Mouse (Mus musculus): ENCODE measurements around the gene Hoxa6. TPM values are rescaled to one million over a fixed set of nuclear protein-coding genes. Genes with fewer than 3 reads are reported as not detected.

The Hoxa6 gene
- polyA plus RNA-seq (2017; shearing (Covaris generic)) = not detected

DNA sequence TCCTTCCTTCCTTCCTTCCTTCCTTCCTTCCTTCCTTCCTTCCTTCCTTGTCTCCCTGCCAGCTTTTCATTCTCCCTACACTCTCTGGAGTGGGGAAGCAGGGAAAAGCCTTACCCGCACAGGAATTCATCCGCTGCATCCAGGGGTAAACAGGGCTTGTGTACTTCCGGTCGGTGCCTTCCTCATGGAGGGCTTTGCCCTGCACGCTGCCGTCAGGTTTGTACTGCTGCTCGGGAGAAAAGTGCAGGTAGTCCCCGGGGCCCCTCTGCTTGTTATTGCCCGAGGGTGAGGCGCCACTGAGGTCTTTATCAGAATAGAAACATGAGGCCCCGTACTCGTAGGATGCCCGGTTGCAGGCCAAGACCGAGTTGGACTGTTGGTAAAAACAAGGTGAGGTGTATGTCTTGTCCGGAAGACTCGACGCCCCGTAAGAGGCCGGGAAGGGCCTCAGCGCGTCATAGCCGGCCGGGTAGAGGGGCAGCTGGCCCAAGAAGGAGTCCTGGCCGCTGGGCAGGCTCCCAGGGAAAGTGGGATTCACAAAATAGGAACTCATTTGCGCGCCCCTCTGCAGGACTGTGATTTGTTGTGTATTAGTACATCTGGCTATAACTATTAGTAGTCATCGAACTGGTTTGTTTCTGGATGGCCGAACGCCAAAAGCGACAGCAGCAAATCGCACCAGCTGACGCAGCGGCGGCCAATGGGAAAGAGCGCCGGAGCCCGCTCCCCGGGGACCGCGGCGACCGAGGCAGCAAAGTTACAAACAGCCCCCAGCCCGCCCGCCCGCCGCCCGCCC is at the start of gene Hoxa6:
Gene Hoxa6, minus strand, starts transcription at position 651 of the 796 bp plus-strand sequence.

DNA sequence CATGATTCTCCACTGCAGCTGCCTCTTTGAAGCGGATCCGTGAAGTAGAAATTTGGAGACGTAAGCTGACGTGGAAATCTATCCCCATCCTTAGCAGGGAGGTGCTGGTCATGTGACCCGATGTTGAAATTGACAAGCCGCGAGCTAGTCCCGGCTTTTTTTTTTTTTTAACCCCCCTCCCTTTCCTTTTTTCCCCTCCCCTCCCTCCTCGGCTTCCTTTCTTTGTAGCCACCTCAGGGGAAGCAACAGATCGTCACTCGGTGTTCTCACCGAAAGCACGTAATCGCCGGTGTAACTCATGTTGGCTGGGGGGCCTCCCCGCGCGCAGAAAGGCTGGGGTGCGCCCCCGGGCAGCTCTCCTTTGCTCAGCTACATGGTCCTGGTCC is 37.2 kb upstream of the Hoxa6 start, which contains the start of gene Hoxa11:
Gene Hoxa11, minus strand, starts transcription at position 54 of the 386 bp plus-strand sequence.

DNA sequence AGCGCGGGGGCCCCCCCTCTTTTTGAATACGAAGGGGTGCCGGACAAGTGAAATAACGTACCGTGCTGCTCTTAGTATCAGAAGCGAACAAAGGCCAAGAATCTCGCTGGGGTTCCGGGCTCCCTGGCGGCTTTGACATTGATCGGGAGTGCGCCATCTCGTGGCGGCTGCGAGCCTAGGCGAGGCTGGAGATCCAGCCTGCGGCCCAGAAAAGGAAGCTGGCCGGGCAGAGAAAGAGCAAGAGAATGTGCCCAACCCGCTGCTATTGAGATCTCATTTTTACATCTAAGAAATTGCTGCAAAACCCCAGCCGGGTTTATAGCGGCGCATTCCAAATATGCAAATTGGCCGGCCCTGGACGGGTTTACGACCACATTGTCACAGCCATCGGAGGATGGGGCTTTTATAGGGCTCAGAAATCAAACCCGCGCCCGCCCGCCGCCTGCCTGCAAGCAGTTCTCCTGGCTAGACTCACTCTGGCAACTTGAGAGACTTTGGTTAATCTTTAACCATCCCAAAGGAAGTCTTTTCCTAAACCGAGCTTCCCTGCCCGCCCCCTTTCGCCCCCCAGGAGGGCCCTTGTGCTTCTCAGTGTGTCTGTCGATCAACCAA is 32.0 kb upstream of the Hoxa6 start, which contains the start of gene Hoxa10:
Gene Hoxa10, minus strand, starts transcription at position 466 of the 612 bp plus-strand sequence.

DNA sequence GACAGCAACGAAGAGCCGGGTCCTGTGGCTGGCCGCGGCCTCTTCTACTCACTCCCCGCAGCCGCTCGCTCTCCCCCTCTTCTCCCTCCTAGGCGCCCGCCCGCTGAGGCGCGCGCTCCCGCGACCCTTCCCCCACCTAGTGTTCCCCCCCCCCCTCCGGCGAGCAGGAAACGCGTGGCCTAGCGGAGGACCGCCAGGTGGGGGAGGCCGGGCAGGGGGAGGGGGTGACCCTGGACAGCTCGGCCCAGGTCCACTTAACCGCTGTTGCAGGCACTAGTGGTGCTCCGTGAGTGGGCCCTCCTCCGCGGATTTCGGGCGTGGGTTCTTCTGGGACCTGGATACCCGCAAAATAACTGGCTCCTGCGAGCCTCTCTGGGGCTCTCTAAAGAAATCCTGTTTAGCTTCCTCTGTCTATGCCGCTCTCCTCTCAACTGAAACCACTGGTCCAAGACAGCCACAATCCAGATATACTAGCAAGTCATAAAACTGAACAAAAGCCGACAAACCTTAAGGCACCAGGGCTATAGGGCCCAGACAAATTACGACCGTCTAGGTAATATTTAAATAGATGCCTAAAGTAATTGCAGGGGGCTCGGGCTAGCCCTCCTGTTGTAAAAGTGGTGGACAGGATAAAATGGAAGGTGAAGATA is 22.1 kb upstream of the Hoxa6 start, which contains the start of gene Hoxa9:
Gene Hoxa9, minus strand, starts transcription at position 574 of the 650 bp plus-strand sequence.

DNA sequence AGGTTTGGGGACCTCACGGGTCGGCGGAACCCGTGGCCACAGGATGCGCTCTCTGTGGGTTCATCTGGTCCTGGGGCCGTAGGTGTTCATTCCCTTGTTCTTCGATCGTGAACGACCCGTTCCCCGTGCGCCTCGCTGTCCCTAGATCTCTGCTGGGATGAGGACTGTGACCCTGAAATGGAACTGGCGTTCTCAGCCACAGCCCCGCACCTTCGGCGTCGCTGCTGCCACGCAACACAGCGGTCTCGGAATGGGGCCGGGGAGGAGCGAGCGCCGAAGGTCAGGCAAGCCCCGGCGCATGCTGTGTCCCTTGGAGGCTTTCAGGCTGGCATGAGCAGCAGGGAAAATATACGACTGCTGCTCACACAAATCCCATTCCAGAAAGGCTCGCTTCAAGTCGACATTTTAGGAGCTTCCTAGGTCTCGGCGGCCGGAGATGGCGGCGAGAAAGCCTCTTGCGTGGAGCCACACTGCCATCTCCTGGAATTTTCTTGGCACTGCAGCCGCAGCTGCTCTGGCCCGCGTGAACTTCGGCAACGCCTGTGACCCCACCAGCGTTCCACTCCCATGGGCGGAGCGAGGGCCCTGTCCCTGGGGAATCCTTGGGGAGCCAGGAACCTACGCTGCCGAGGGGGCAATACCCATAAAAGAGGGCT is 12.9 kb upstream of the Hoxa6 start, which contains the start of gene Hoxa7:
Gene Hoxa7, minus strand, starts transcription at position 518 of the 656 bp plus-strand sequence.

DNA sequence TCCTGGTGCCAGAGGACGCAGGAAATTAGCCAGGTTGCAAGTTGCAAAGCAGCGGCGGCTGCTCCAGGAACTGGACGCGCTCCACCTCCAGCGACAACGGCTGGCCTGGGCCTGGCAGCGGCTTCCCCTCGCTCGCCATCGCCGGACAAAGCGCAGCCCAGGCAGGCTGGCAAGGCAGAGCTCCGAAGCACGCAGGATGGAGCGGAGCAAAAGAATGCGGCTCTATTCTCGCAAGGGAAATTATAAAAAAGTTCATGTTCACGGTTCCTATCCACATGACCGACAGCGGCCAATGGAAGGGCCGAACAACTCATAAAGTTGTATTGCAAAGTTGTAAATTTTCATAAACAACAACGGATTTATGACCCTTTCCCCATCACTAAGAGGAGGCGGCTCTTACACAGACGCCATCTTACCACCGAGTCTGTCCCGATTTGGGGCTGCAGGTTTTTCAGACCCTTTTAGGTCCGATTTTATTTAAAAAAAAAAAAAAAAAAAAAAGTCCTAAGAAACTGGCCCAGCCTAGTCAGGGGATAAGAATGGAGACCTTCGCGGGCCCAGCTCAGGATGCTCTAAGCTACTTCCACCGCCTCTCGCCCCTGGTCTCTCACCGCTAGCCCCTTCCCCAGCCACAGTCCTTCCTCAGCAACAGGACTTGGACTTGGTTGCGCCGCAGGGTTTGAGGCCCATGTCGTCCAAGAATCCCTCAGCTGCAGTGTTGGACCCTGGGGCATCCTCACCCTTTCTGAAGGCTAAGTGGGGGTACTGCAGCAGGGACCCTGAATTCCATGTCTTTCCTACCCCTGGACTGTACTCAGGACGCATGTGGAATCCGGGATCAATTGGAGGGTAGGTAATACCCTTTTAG is 4.8 kb upstream of the Hoxa6 start, which contains the start of the genes Hoxa3 and Gm28308:
Gene Hoxa3, minus strand, starts transcription at position 218 of the 868 bp plus-strand sequence.
Gene Gm28308, minus strand, starts transcription at position 221 of the 868 bp plus-strand sequence.

DNA sequence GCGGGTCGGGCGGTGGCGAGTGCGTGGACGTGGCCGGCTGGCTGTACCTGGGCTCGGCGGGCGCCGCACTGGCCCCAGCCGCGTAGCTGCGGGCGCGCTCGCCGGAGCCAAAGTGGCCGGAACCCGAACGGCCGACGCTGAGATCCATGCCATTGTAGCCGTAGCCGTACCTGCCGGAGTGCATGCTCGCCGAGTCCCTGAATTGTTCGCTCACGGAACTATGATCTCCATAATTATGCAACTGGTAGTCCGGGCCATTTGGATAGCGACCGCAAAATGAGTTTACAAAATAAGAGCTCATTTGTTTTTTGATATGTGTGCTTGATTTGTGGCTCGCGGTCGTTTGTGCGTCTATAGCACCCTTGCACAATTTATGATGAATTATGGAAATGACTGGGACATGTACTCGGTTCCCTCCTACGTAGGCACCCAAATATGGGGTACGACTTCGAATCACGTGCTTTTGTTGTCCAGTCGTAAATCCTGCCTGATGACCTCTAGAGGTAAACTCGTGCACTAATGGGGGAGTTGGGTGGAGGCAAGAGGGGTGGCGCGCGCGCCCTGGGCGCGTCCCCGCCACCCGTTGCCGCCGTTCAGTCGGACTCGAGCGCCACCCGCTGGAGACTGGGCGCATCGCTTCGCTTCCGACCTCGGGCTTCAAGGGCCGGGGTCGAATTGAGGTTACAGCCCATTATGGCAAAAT is 4.3 kb downstream of the Hoxa6 start, which contains the start of gene Hoxa5:
Gene Hoxa5, minus strand, starts transcription at position 538 of the 703 bp plus-strand sequence.

DNA sequence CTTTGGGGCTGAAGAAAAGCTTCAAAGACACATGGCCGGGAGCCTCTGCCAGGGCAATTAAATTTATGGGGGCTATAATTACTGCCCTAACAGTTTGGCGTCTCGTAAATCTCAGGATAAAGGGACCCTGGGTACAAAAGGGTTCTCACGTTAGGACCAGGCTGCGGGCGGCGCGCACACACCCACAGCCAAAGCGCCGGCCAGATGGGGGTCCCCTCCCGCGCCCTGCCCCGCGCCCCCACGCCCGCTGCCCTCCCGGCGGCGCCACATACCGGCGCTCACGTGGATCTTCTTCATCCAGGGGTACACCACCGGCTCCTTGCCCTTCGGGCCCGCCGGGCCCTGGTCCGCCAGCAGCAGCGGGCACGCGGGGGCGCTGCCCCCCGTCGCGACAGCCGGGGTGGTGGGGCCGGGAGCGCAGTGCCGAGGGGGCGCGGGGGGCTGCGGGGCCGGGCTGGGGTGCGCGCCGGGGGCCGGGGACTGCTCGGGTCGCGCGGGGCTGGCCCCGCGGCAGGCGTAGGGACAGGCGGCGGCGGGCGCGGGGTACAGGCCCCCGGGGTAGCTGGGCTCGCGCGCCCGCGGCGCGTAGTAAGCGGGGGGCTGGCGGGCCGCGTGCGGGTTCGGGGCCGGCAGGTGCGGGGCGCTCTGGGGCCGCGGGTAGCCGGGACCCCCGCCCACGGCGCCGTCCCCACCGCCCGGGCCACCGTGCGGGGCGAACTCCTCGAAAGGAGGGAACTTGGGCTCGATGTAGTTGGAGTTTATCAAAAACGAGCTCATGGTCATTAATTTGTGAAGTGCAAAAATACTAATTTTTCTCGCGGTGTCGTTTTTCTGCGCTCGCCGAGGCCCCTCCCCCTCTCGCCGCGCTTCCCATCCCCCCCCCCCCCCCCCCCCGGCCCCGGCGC is 17.4 kb downstream of the Hoxa6 start, which contains the start of gene Hoxa4:
Gene Hoxa4, minus strand, starts transcription at position 848 of the 905 bp plus-strand sequence.

DNA sequence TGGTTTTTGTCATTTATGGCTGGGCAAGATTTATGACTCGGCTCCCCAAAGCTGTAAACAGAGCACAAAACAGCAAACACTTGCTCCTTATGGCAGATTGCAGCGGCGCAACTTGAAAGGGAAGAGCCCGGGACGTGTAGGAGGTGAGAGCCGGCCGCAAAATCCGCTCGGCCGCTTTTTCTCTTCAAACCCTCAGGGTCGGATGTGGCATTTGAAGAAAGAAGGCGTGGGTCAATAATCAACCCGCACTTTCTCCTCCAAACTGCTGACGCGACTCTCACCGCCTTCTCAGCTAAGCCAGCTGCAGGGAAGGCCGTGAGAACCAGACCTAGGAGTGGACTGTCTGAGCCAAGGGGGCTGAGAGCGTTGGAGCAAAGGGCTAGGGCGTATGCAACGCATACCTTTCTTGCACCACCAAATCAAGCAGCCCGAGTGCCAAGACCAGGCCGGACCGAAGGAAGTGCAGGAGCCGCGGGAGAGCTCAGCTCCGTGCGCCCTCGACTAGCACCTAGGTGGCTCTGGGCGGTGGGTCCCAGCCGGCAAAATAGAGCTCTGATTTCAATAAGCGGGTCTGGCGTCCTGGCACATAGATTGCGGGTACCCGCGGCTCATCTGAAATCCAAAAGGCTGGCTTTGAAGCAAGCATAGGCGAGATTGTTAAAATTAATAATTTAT is 31.3 kb downstream of the Hoxa6 start, which contains the start of gene 5730596B20Rik:
Gene 5730596B20Rik, plus strand, starts transcription at position 438 of the 675 bp plus-strand sequence.

DNA sequence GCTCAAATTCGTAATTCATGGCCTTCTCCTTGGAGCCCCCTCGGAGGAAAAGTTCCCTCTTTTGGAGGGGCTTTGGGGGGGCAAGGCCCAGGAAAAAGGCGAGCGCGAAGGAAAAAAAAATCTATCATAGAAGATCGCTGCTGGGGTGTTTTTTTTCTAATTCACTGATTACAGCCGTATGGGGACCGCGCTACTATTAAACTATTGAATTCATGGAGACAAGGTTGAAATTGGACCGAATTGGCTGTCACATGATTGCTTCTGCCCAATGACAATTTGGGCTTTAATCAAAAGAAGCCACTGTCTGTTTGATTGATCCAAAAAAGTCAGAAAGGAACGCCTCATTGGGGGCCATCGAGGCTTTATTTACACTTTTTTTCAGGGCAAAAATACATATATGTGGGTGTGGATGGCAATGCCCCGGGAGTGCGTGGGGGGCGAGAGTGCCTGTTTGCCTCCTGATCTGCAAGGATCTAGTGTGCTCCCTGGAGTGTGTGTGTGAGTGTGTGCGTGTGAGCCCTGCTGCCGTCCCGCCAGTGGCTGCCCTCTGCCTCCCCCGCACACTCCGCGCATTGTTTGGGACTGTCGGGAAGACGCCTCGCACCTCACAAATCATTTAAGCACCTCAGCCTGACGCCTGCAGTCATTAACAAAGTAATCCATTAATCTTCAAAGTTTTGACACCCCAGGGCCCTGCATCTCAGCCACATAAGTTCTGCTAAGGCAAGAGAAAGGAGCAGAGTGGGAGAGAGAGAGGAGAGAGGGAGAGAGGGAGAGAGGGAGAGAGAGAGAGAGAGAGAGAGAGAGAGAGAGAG is 43.7 kb downstream of the Hoxa6 start, which contains the start of gene Hoxa2:
Gene Hoxa2, minus strand, starts transcription at position 206 of the 815 bp plus-strand sequence.

DNA sequence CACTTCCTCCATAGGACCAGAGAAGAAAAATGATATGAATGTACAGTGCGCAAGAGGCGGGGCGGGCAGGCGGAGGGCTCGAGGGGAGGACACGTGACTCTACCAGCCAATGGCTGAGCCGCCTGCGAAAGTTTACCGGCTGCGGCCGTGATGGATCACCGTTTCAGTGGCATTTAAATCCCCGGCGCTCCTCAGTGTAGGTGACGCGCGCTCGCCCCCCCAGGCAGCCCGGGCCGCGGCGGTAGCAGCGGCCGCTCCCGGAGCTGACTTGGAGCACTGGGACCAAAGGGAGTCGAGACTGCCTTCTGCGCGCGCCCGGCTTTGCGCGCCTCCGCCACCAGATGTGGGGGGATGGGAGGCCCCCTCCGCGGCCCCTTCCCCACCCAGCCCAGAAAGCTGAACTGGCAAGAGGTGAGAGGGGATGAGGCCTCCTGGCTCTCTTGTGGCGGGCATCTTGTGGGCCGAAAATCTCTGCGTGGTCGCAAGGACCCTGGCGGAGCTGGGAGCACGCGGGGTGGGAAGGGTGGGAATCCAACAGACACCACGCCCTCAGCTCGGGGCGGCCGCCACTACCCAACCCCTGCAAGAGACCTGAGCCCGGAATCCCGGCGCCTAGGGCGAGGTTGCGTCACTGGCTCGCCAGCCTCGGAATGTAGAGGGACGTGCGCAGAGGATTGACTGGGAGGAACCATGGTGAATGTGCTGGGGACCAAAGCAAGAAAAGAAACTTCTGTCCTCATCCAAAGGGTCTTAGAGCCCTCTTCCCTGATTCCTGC is 50.1 kb downstream of the Hoxa6 start, which contains the start of gene Hoxa1:
Gene Hoxa1, minus strand, starts transcription at position 42 of the 776 bp plus-strand sequence.

Other genes starting within 250 kb of the Hoxa6 start
- 14.7 TPM for gene Skap2, start 196.2 kb downstream of the Hoxa6 start, polyA plus RNA-seq (2017; shearing (Covaris generic))
- gene Hoxa1, start 50.4 kb downstream of the Hoxa6 start, polyA plus RNA-seq (2017; shearing (Covaris generic)) = not detected
- gene Hoxa2, start 43.9 kb downstream of the Hoxa6 start, polyA plus RNA-seq (2017; shearing (Covaris generic)) = not detected
- not detected for gene 5730596B20Rik, start 31.2 kb downstream of the Hoxa6 start, polyA plus RNA-seq (2017; shearing (Covaris generic))
- gene Hoxa4, start 17.0 kb downstream of the Hoxa6 start, polyA plus RNA-seq (2017; shearing (Covaris generic)) = not detected
- gene Hoxa5, start 4.1 kb downstream of the Hoxa6 start, polyA plus RNA-seq (2017; shearing (Covaris generic)) = not detected
- gene Hoxa3, start 4.6 kb upstream of the Hoxa6 start, polyA plus RNA-seq (2017; shearing (Covaris generic)) = not detected
- gene Gm28308, start 4.6 kb upstream of the Hoxa6 start, polyA plus RNA-seq (2017; shearing (Covaris generic)) = not detected
- gene Hoxa7, start 13.1 kb upstream of the Hoxa6 start, polyA plus RNA-seq (2017; shearing (Covaris generic)) = 0.80 TPM
- 0.15 TPM for gene Hoxa9, start 22.4 kb upstream of the Hoxa6 start, polyA plus RNA-seq (2017; shearing (Covaris generic))
- gene Hoxa10, start 32.1 kb upstream of the Hoxa6 start, polyA plus RNA-seq (2017; shearing (Covaris generic)) = not detected
- not detected for gene Hoxa11, start 37.1 kb upstream of the Hoxa6 start, polyA plus RNA-seq (2017; shearing (Covaris generic))
- gene Hoxa13, start 52.2 kb upstream of the Hoxa6 start, polyA plus RNA-seq (2017; shearing (Covaris generic)) = not detected
- gene Evx1, start 104.8 kb upstream of the Hoxa6 start, polyA plus RNA-seq (2017; shearing (Covaris generic)) = 1.3 TPM

Measured in effector memory CD4-positive, alpha-beta T cell, adult 5 months (primary cell).